Mouse (Mus musculus) limb, embryonic 15.5 days (tissue): ENCODE measurements around the gene Arih2. TPM values are rescaled to one million over a fixed set of nuclear protein-coding genes. Genes with fewer than 3 reads are reported as not detected.

Source experiments
- ATAC-seq: fragments of 200-750 bp; cut with Nextera tagmentation; 2 replicates; pipeline ENCODE4 v1.8.0; 2017; ENCODE audit warnings: low read depth, moderate TSS enrichment; ENCODE audit not compliant: insufficient number of reproducible peaks, low FRiP score, low TSS enrichment
- H3K27ac ChIP-seq: fragments of 300-500 bp; sonication (generic); 2 replicates; pipeline ENCODE4 v1.5.1; 2015; ENCODE audit warnings: moderate library complexity, mild to moderate bottlenecking, inconsistent platforms
- H3K27me3 ChIP-seq: fragments of 300-500 bp; sonication (generic); 2 replicates; pipeline ENCODE4 v1.6.1; 2015; ENCODE audit warnings: inconsistent platforms
- H3K36me3 ChIP-seq: fragments of 300-500 bp; sonication (generic); 2 replicates; pipeline ENCODE4 v1.6.1; 2015; ENCODE audit warnings: inconsistent platforms
- H3K4me1 ChIP-seq: fragments of 300-500 bp; sonication (generic); 2 replicates; pipeline ENCODE4 v1.6.1; 2015; ENCODE audit warnings: inconsistent platforms
- H3K4me2 ChIP-seq: fragments of 300-500 bp; sonication (generic); 2 replicates; pipeline ENCODE4 v1.6.1; 2015; ENCODE audit warnings: mild to moderate bottlenecking, inconsistent platforms
- H3K4me3 ChIP-seq: fragments of 300-500 bp; sonication (generic); 2 replicates; pipeline ENCODE4 v1.5.1; 2015; ENCODE audit warnings: mild to moderate bottlenecking, inconsistent platforms
- H3K9ac ChIP-seq: fragments of 300-500 bp; sonication (generic); 2 replicates; pipeline ENCODE4 v1.6.1; 2015; ENCODE audit warnings: inconsistent platforms
- H3K9me3 ChIP-seq: fragments of 300-500 bp; sonication (generic); 2 replicates; pipeline ENCODE4 v1.6.1; 2016; ENCODE audit warnings: inconsistent platforms
- WGBS: fragments of 180-500 bp; shearing (Covaris S2); methylation state at CpG from one replicate; pipeline ENCODE4 v1.1.7; 2015; 5-methylcytosine and 5-hydroxymethylcytosine counted together
- polyA plus RNA-seq: library from polyadenylated mRNA; unstranded; fragments of >200 nt; fragmentation: Nextera tagmentation; extraction: Ambion mirVana; gene quantifications from 2 replicates; pipeline ENCODE4 v1.2.1, GENCODE M21; 2015

Gene Arih2
- polyA plus RNA-seq, 1 experiment from 2014 or later = 44.4 TPM

GRCm38 (mm10) chr9:108600011-108600410 is 49.2 kb downstream of the Arih2 start:
- H3K4me3 ChIP-seq = no peak overlapping the region
- no peak overlapping the region for H3K4me2 ChIP-seq
- peaks cover 31% of the 10 kb centered on the region for H3K36me3 ChIP-seq
- WGBS = 48% methylated on average over 2 of the region's 2 CpGs
- H3K9me3 ChIP-seq = no peaks in the 10 kb centered on the region
- H3K9ac ChIP-seq = no peak overlapping the region
- ATAC-seq = no peak
- no peak overlapping the region for H3K27ac ChIP-seq
- peaks cover 18% of the 10 kb centered on the region; the same call in 1 of the 2 replicates for H3K4me1 ChIP-seq
- H3K27me3 ChIP-seq = no peaks in the 10 kb centered on the region

- Histone ChIP-seq H3K4me2 (no peak overlapping the region), H3K36me3 (peaks cover 22% of the 10 kb centered on the region), H3K4me3 (no peak overlapping the region), H3K9ac (no peak overlapping the region), H3K27me3 (no peaks in the 10 kb centered on the region), H3K4me1 (peaks cover 18% of the 10 kb centered on the region; the same call in 1 of the 2 replicates), H3K9me3 (no peaks in the 10 kb centered on the region), H3K27ac (no peak overlapping the region)
- WGBS = 72% methylated on average over 4 of the region's 4 CpGs
- ATAC-seq = no peak
Measured at GRCm38 (mm10) chr9:108599021-108599566, 50.1 kb downstream of the Arih2 start.

GRCm38 (mm10) chr9:108596998-108597764 is 52.0 kb downstream of the Arih2 start, which contains the start of gene P4htm:
TSS of gene P4htm (minus strand) at chr9:108597667.
- 2% methylated on average over 69 of the region's 69 CpGs for WGBS
- Histone ChIP-seq H3K9me3 (no peaks in the 10 kb centered on the region), H3K4me3 (peak within 1 kb of the TSS; percentile 76), H3K36me3 (peaks cover 3% of the 10 kb centered on the region; the same call in 1 of the 2 replicates), H3K9ac (peak within 1 kb of the TSS; percentile 54), H3K27ac (peak within 1 kb of the TSS; percentile 17; the same call in 1 of the 2 replicates), H3K4me2 (peak within 1 kb of the TSS; percentile 91), H3K27me3 (no peaks in the 10 kb centered on the region), H3K4me1 (peaks cover 18% of the 10 kb centered on the region; the same call in 1 of the 2 replicates)
- ATAC-seq = peak; percentile 79

GRCm38 (mm10) chr9:108594354-108594753 is 54.8 kb downstream of the Arih2 start:
- Histone ChIP-seq H3K4me1 (peaks cover 18% of the 10 kb centered on the region; the same call in 1 of the 2 replicates), H3K4me3 (no peak overlapping the region), H3K27ac (no peak overlapping the region), H3K4me2 (no peak overlapping the region), H3K9me3 (no peaks in the 10 kb centered on the region), H3K36me3 (no peaks in the 10 kb centered on the region), H3K27me3 (no peaks in the 10 kb centered on the region), H3K9ac (no peak overlapping the region)
- WGBS = 80% methylated on average over 3 of the region's 3 CpGs
- no peak for ATAC-seq

- H3K9me3 ChIP-seq = no peaks in the 10 kb centered on the region
- no peak overlapping the region for H3K4me3 ChIP-seq
- no peaks in the 10 kb centered on the region for H3K27me3 ChIP-seq
- 87% methylated on average over 4 of the region's 4 CpGs for WGBS
- H3K4me1 ChIP-seq = peaks cover 20% of the 10 kb centered on the region
- ATAC-seq = no peak
- no peaks in the 10 kb centered on the region for H3K36me3 ChIP-seq
- no peak overlapping the region for H3K9ac ChIP-seq
- H3K27ac ChIP-seq = no peak overlapping the region
- H3K4me2 ChIP-seq = no peak overlapping the region
Measured at GRCm38 (mm10) chr9:108591462-108591861, 57.7 kb downstream of the Arih2 start.

GRCm38 (mm10) chr9:108589229-108589628 is 60.0 kb downstream of the Arih2 start:
- Histone ChIP-seq H3K36me3 (no peaks in the 10 kb centered on the region), H3K9me3 (no peaks in the 10 kb centered on the region), H3K9ac (no peak overlapping the region), H3K27me3 (no peaks in the 10 kb centered on the region), H3K27ac (no peak overlapping the region), H3K4me3 (no peak overlapping the region), H3K4me2 (no peak overlapping the region), H3K4me1 (peaks cover 17% of the 10 kb centered on the region)
- WGBS = 63% methylated on average over 5 of the region's 5 CpGs
- ATAC-seq = no peak

GRCm38 (mm10) chr9:108587571-108588180 is 61.5 kb downstream of the Arih2 start:
- 5% methylated on average over 14 of the region's 14 CpGs for WGBS
- Histone ChIP-seq H3K4me1 (peaks cover 17% of the 10 kb centered on the region), H3K27me3 (no peaks in the 10 kb centered on the region), H3K27ac (peak overlapping the region; percentile 69), H3K4me3 (no peak overlapping the region), H3K9me3 (no peaks in the 10 kb centered on the region), H3K4me2 (peak overlapping the region; percentile 29), H3K9ac (no peak overlapping the region), H3K36me3 (0 out of 2 replicates have a peak, but pooled peaks cover 4% of the 10 kb centered on the region)
- peak; percentile 80 for ATAC-seq

- H3K27ac ChIP-seq = peak overlapping the region; percentile 93
- H3K9me3 ChIP-seq = no peaks in the 10 kb centered on the region
- peaks cover 40% of the 10 kb centered on the region for H3K4me1 ChIP-seq
- peak overlapping the region; percentile 73 for H3K4me3 ChIP-seq
- no peak overlapping the region for H3K9ac ChIP-seq
- H3K27me3 ChIP-seq = no peaks in the 10 kb centered on the region
- WGBS = 67% methylated on average over 5 of the region's 5 CpGs
- H3K36me3 ChIP-seq = peaks cover 29% of the 10 kb centered on the region
- no peak for ATAC-seq
- H3K4me2 ChIP-seq = peak overlapping the region; percentile 69
Measured at GRCm38 (mm10) chr9:108579344-108579690, 69.9 kb downstream of the Arih2 start.

- H3K27me3 ChIP-seq = no peaks in the 10 kb centered on the region
- H3K4me3 ChIP-seq = peak within 1 kb of the TSS; percentile 73
- WGBS = 5% methylated on average over 51 of the region's 51 CpGs
- ATAC-seq = peak; percentile 96
- H3K9me3 ChIP-seq = no peaks in the 10 kb centered on the region
- peaks cover 46% of the 10 kb centered on the region for H3K4me1 ChIP-seq
- peak within 1 kb of the TSS; percentile 93 for H3K27ac ChIP-seq
- H3K9ac ChIP-seq = peak within 1 kb of the TSS; percentile 74
- H3K4me2 ChIP-seq = peak within 1 kb of the TSS; percentile 69
- peaks cover 35% of the 10 kb centered on the region for H3K36me3 ChIP-seq
Measured at GRCm38 (mm10) chr9:108578545-108579343, 70.4 kb downstream of the Arih2 start, which contains the start of gene Wdr6. TSS of gene Wdr6 (minus strand) at chr9:108578739.

- Histone ChIP-seq H3K4me2 (peak overlapping the region; percentile 69), H3K4me1 (peaks cover 48% of the 10 kb centered on the region), H3K27me3 (no peaks in the 10 kb centered on the region), H3K36me3 (peaks cover 39% of the 10 kb centered on the region), H3K4me3 (peak overlapping the region; percentile 73), H3K9ac (peak overlapping the region; percentile 74), H3K9me3 (no peaks in the 10 kb centered on the region), H3K27ac (peak overlapping the region; percentile 93)
- WGBS = under 1% methylated on average over 24 of the region's 24 CpGs
- no peak for ATAC-seq
Measured at GRCm38 (mm10) chr9:108577934-108578544, 71.1 kb downstream of the Arih2 start.

GRCm38 (mm10) chr9:108577025-108577424 is 72.2 kb downstream of the Arih2 start:
- no peak for ATAC-seq
- H3K9ac ChIP-seq = no peak overlapping the region
- WGBS = 43% methylated on average over 6 of the region's 6 CpGs
- peaks cover 48% of the 10 kb centered on the region for H3K4me1 ChIP-seq
- H3K27me3 ChIP-seq = no peaks in the 10 kb centered on the region
- peak overlapping the region; percentile 73 for H3K4me3 ChIP-seq
- H3K36me3 ChIP-seq = peaks cover 48% of the 10 kb centered on the region
- no peaks in the 10 kb centered on the region for H3K9me3 ChIP-seq
- H3K27ac ChIP-seq = peak overlapping the region; percentile 93; the same call in 1 of the 2 replicates
- peak overlapping the region; percentile 69 for H3K4me2 ChIP-seq
